Mouse (Mus musculus) left cerebral cortex, adult 2 months (tissue): ENCODE measurements around the gene Cpm. TPM values are rescaled to one million over a fixed set of nuclear protein-coding genes. Genes with fewer than 3 reads are reported as not detected.
A peak's percentile ranks its signal among the peaks of the same experiment; 100 is the strongest.

Experiments used
- DNase-seq, 2 experiments: peaks; one replicate each; pipeline ENCODE4 v3.0.0; 2021 to 2022; ENCODE audit warnings: low spot score in 2 of 2, mixed read lengths in 1 of 2; ENCODE audit errors: extremely low spot score in 1 of 2
- H3K27ac ChIP-seq: fragments of 200-600 bp; 2 replicates; pipeline ENCODE4 v1.8.1; 2022
- H3K4me3 ChIP-seq: fragments of 200-600 bp; 2 replicates; pipeline ENCODE4 v1.8.1; 2022
- CTCF ChIP-seq: fragments of 200-600 bp; IDR thresholded peaks from 2 replicates; pipeline ENCODE4 v1.8.1; 2022; ENCODE audit warnings: antibody characterized with exemption, mild to moderate bottlenecking, moderate library complexity
- intact Hi-C: fragments of 180-260 bp; cut with DNase I; formaldehyde crosslinking; loops from one replicate; pipeline ENCODE4 v1.15.1; 2025
- total RNA-seq, 2 experiments: library from RNA; stranded (reverse); gene quantifications; 2 replicates each; pipeline ENCODE4 v1.2.3; 2021

The Cpm gene
- total RNA-seq, 2 experiments from 2014 or later: 5.2 to 5.3 TPM

- DNase-seq: no peak
- no peak overlapping the region for H3K4me3 ChIP-seq
- H3K27ac ChIP-seq: no peak overlapping the region
- TF ChIP-seq CTCF: no peak
- intact Hi-C loops: no loop called here
Observed at GRCm38 (mm10) chr10:117643302-117643701, 14.0 kb downstream of the Cpm start.

DNA sequence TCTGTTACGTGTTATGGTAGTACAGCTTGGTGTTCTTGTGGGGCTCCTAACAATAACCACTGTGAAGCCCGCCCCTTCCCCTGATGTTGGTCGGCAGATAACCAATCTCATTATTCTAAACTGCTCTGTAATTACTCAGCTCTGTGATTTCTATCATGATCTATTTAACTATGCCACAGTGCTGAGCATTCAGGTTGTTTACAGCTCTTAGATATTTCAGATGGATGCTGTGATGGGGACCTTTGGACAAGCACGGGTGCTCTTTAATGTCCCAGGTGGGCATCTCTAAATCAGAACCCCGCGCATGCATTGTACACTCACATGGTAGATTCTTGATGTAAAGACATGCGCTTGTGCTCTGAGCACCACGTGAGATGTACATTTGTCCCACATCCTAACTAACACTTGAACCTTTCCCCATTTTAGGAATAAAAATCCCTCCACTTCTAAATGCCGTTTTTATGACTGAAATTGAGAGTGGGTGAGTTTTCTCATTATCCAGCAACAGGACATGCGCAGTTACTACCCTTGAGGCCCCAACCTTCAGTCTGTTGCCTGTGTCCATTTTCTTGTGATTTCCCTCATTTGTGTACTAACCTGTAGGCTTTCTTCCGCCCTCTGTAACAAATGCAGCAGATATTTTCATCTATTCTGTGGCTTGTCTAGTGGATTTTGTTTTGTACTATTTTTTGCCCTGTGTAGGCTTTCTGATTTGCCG, 14.6 kb downstream of the Cpm start:
- TF ChIP-seq CTCF: no peak
- no peak for DNase-seq
- Histone ChIP-seq H3K4me3 (no peak overlapping the region), H3K27ac (no peak overlapping the region)
- intact Hi-C loops: no loop called here

DNA sequence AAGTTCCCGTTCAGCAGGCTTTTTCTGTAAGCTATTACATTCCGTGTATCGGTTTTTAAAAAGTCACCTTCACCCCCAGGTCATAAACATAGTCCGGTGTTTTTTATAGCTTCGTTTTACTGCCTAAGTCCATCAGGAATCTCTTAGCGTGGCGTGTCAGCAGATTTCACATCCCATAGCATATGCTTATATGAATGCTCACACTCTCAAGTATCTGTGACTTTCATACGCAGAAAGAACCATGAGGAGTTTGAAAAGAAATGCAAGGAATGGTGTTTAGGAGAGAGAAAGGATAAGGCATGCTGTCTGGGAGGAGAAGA, 15.1 kb downstream of the Cpm start:
- intact Hi-C loops: no loop called here
- Histone ChIP-seq H3K4me3 (no peak overlapping the region), H3K27ac (no peak overlapping the region)
- no peak for TF ChIP-seq CTCF
- DNase-seq: no peak

- intact Hi-C loops: loop anchor here (5.0 kb wide), 1 partner anchor 43 kb away; no protein-coding TSS in a partner anchor
- TF ChIP-seq CTCF: no peak
- DNase-seq: no peak
- H3K4me3 ChIP-seq: no peak overlapping the region
- H3K27ac ChIP-seq: no peak overlapping the region
Observed at GRCm38 (mm10) chr10:117644828-117645227, 15.5 kb downstream of the Cpm start.

DNA sequence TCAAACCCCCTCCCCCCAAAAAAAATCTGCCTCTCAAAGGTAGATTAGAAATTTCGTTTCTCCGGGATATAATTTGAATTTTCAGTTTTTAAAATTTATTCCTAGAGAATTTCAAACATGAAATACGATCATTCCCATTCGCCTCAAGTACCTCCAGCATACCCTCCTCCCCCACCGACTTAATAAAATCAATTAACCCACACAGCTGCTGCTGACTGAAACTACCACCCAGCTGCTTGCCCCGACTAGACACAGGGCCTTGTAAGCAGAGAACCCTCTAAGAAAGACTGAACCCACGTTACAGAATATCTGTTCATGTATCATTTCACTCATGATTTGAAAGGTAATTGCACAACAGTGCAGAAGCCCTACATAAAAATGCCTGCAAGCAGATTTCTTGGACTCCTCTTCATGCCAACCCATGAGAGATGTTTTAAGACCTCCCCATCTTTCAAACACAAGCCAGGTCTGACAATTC, 16.2 kb downstream of the Cpm start:
- no peak for TF ChIP-seq CTCF
- no peak for DNase-seq
- Histone ChIP-seq H3K27ac (no peak overlapping the region), H3K4me3 (no peak overlapping the region)
- intact Hi-C loops: loop anchor here (5.0 kb wide), 1 partner anchor 43 kb away; no protein-coding TSS in a partner anchor

GRCm38 (mm10) chr10:117646482-117647157, 17.3 kb downstream of the Cpm start:
- no peak for TF ChIP-seq CTCF
- intact Hi-C loops: loop anchor here (5.0 kb wide), 1 partner anchor 44 kb away; no protein-coding TSS in a partner anchor
- Histone ChIP-seq H3K27ac (no peak overlapping the region), H3K4me3 (no peak overlapping the region)
- no peak for DNase-seq

DNA sequence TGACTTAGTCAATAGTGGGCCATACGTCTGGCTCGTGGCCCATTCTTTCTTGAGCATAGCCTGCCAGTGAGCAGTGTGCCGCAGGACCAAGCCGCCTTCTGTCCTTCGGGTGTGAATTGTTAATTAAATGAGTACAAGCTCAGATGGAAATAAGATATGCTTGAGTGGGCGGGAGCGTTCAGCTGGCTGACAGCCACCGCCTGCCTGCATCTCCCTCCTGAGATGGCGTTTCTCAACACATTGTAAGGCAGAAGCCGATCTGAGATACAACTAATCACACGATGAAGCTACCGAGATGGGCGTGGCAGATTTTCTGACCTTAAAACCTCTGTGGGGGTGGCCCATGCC, 17.8 kb downstream of the Cpm start:
- Histone ChIP-seq H3K27ac (no peak overlapping the region), H3K4me3 (no peak overlapping the region)
- peak; percentile 42 to 46 for DNase-seq
- intact Hi-C loops: loop anchor here (5.0 kb wide), 1 partner anchor 45 kb away; no protein-coding TSS in a partner anchor
- no peak for TF ChIP-seq CTCF

DNA sequence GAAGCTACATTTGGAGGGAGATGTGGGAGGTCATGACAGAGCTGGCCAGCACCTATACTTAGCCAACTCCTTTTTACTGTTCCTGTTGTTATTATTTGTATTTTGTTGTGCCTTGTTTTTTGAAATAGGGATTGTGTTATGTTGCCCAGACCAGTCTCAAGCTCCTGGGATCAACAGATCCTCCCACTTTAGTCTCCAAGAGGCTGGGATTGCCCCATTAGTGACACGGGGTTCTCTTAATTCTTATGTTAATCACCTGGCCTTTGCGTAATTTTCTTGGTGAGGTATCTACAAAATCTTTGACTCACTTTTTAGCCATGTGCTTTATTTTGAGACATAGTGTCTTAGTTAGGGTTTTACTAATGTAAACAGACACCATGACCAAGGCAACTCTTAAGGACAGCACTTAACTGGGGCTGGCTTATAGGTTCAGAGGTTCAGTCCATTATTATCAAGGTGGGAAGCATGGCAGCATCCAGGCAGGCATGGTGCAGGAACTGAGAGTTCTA, 18.7 kb downstream of the Cpm start:
- DNase-seq: no peak
- Histone ChIP-seq H3K4me3 (no peak overlapping the region), H3K27ac (no peak overlapping the region)
- intact Hi-C loops: loop anchor here (5.0 kb wide), 1 partner anchor 46 kb away; no protein-coding TSS in a partner anchor
- no peak for TF ChIP-seq CTCF

DNA sequence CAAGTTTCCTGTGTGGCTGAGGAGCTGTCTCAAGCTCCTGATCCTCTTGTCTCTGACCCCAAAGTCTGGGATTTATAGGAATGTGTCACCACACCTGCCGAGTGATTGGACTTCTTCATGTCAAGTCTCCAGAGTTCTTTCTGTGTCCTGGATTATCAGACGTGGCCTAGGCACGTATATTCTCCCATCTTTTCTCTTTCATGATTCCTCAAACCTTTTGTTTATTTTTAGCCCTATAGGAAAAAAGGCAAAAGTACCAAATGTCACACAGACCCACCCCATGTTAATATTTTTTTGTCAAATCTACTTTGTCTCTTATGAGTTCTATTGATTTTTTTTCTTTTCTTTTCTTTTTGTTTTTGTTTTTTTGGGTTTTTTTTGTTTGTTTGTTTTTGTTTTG, 19.3 kb downstream of the Cpm start:
- no peak overlapping the region for H3K27ac ChIP-seq
- intact Hi-C loops: loop anchor here (5.0 kb wide), 1 partner anchor 46 kb away; no protein-coding TSS in a partner anchor
- DNase-seq: no peak
- H3K4me3 ChIP-seq: no peak overlapping the region
- TF ChIP-seq CTCF: no peak

GRCm38 (mm10) chr10:117649292-117650041, 20.2 kb downstream of the Cpm start:
- intact Hi-C loops: loop anchor here (5.0 kb wide), 1 partner anchor 47 kb away; no protein-coding TSS in a partner anchor
- no peak for DNase-seq
- no peak for TF ChIP-seq CTCF

GRCm38 (mm10) chr10:117650042-117650655, 20.8 kb downstream of the Cpm start:
- Histone ChIP-seq H3K4me3 (no peak overlapping the region), H3K27ac (no peak overlapping the region)
- intact Hi-C loops: no loop called here
- no peak for DNase-seq
- TF ChIP-seq CTCF: no peak

More at GRCm38 (mm10) chr10:117649292-117650041, 20.2 kb downstream of the Cpm start:
- Histone ChIP-seq H3K27ac (no peak overlapping the region), H3K4me3 (no peak overlapping the region)
